Mouse (Mus musculus): Measurements from ENCODE around the gene Nif3l1.

- TF ChIP-seq POLR2A (IDR thresholded peaks at IDR 0.05; ENCODE audit: insufficient read depth, low read length) (no peak), CTCF (IDR thresholded peaks at IDR 0.05; ENCODE audit: low read depth, low read length) (no peak), EP300 (IDR thresholded peaks at IDR 0.05; ENCODE audit: insufficient read depth, low read depth, low read length) (no peak)
These were observed 29.5 kb upstream of the Nif3l1 start for GRCm38 (mm10) chr1:58415442-58415841.
